Mouse (Mus musculus) bone marrow, adult 2 months (tissue): ENCODE data around the gene Psg22. TPM values are rescaled to one million over a fixed set of nuclear protein-coding genes. Genes with fewer than 3 reads are reported as not detected.
"Not testable (repeated sequence)": the region's sequence is repeated elsewhere in the genome, so short reads cannot be mapped to it uniquely, and the experiment has no call there.

Source experiments
- H3K27ac ChIP-seq: fragments of 200-500 bp; 2 replicates; pipeline ENCODE4 v1.5.1; 2012; ENCODE audit warnings: low read depth, mild to moderate bottlenecking, control low read depth, inconsistent platforms, low read length; ENCODE audit not compliant: control insufficient read depth, poor library complexity, insufficient read depth
- H3K4me1 ChIP-seq: fragments of 200-500 bp; 2 replicates; pipeline ENCODE4 v1.6.1; 2011; ENCODE audit warnings: low read length; ENCODE audit not compliant: control insufficient read depth, insufficient read depth
- H3K4me3 ChIP-seq: fragments of 200-500 bp; replicated peaks from 2 replicates; pipeline ENCODE3; 2011; ENCODE audit warnings: mild to moderate bottlenecking, low read depth, low read length, control low read depth; ENCODE audit not compliant: control insufficient read depth
- CTCF ChIP-seq: fragments of 200-500 bp; IDR thresholded peaks from 2 replicates; pipeline ENCODE4 v1.5.1; 2011; ENCODE audit warnings: low read length, control low read depth; ENCODE audit not compliant: control insufficient read depth, insufficient read depth
- POLR2A ChIP-seq: fragments of 200-500 bp; IDR thresholded peaks from 2 replicates; pipeline ENCODE4 v1.6.1; 2011; ENCODE audit warnings: low read depth, mild to moderate bottlenecking, control low read depth, low read length, borderline replicate concordance; ENCODE audit not compliant: control insufficient read depth
- WGBS: fragments of 180-500 bp; shearing (Covaris S2); methylation state at CpG from one replicate; pipeline ENCODE4 v1.1.7; 2018; 5-methylcytosine and 5-hydroxymethylcytosine counted together
- polyA plus RNA-seq: library from polyadenylated mRNA; stranded (reverse); fragments of >200 nt; gene quantifications from 2 replicates; pipeline ENCODE4 v1.2.4, GENCODE M21; 2011; ENCODE audit warnings: low replicate concordance; ENCODE audit not compliant: missing spikeins, insufficient read depth, insufficient read length

The Psg22 gene
- polyA plus RNA-seq, 1 experiment = not detected

DNA sequence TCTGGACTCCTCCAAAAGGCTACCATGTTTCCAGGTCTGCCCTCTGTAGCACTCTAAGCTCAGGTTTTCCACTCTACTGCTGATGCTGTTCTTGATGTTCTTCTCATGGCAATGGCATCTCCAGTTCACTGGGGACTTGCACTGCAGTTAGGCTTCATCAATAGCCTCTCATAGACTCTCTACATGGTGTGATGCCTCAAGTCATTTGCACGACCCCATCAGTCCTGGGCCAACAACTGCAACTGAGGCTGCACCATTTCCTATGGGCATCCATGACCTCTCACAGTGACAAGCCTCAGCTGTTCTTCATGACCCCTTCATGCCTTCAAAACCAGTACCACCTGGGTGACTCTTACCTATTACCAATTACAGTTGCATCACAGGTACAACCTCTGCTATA lies 10.5 kb downstream of the Psg22 start:
- Histone ChIP-seq H3K4me1 (no peaks in the 10 kb centered on the region), H3K4me3 (no peak overlapping the region), H3K27ac (no peak overlapping the region)
- WGBS = 71% methylated on average over 1 of the region's 1 CpGs
- TF ChIP-seq POLR2A = no peak
- TF ChIP-seq CTCF = no peak

DNA sequence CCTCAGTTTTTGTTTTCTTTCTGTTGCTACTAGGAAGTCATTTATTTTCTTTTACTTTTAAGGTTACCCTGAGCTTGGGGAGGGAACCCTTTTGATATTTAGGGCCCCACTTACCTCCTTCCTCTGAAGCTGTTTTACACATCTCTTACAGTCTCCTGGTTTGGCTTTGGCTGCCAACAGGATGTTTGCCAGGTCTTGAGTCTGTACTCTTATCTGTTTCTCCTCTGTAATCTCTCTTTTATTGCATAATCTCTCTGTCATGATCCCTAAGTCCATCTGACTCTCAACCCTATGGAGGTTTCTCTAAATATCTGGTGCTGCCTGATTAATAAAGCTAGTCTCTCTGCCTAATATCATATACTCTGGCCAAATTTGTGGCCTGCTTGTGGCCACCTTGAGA lies 15.2 kb downstream of the Psg22 start:
- TF ChIP-seq POLR2A = no peak
- no peak for TF ChIP-seq CTCF
- Histone ChIP-seq H3K27ac (no peak overlapping the region), H3K4me1 (no peaks in the 10 kb centered on the region), H3K4me3 (no peak overlapping the region)

DNA sequence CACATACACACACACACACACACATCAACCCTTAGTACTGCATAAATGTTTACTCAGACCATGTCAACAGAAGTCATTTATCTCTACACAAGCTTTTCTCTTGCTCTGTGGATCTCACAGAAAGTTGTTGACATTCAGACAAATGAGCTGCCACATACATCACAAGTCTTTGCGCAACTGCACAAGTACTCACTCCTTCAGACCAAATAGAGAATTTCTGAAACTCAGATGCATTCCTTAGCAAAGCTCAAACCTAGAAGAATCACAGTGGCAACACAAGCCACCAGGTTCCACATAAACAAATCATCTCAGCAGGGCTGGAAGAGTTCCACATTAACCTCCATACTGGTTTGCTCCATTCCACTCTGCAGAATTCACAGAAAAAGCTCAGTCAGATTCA lies 16.6 kb downstream of the Psg22 start:
- WGBS = 94% methylated on average over 1 of the region's 1 CpGs
- no peak overlapping the region for H3K27ac ChIP-seq
- no peaks in the 10 kb centered on the region for H3K4me1 ChIP-seq
- no peak overlapping the region for H3K4me3 ChIP-seq
- TF ChIP-seq POLR2A = no peak

DNA sequence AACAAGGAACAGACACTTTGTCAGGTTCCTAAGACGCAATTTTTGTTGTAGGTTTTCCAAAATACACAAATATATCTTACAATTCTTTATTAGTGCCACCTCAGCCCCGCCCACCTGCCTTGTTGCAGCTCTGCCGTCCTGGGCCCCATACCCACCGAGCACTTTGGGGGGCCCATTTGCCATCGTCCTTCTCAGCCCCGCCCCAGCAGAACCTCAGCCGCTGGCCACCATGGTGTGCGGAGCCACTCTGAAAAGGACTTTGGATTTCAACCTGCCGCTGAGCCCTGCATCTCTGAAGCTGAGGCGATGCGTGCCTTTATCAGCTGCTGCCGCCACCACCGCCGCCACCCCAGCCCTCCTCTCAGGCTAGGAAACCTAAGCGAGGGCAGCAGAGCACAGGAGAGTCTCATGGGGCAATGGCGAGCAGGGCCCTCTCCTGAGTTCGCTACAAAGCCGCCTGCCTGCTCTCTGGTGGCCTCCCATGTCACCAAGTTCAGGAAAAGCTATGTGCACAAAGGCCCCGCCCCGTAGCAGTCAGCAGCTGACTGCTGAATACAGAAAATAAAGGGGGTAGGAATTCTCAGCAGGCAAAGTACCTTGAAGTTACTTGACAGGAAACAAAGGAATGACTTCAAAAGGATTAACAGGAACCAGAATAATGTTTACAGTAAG lies 28.4 kb downstream of the Psg22 start:
- Histone ChIP-seq H3K4me3 (no peak overlapping the region), H3K27ac (no peak overlapping the region), H3K4me1 (no peaks in the 10 kb centered on the region)
- 39% methylated on average over 20 of the region's 20 CpGs for WGBS
- TF ChIP-seq CTCF (no peak), POLR2A (no peak)

DNA sequence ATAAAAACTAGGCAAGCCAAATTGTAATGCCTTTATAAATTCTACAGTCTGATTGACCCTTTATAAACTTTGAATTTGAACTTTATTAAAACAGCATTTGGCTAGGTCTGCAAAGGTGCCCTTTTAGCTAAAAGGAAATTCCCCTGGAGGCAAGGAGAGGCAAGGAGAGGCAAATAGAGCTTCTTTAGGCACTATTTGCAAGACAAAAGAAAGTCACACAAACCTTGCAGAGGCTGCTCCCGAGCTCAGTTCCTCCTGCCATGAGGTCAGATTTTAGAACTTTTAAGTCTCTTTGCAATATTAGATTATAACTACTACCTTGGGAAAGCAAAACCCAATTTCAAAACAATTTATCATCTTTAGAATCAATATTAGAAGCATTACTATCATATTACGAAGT lies 29.5 kb downstream of the Psg22 start:
- H3K4me1 ChIP-seq, H3K4me3 ChIP-seq, H3K27ac ChIP-seq: not testable (repeated sequence)
- 74% methylated on average over 2 of the region's 2 CpGs for WGBS

DNA sequence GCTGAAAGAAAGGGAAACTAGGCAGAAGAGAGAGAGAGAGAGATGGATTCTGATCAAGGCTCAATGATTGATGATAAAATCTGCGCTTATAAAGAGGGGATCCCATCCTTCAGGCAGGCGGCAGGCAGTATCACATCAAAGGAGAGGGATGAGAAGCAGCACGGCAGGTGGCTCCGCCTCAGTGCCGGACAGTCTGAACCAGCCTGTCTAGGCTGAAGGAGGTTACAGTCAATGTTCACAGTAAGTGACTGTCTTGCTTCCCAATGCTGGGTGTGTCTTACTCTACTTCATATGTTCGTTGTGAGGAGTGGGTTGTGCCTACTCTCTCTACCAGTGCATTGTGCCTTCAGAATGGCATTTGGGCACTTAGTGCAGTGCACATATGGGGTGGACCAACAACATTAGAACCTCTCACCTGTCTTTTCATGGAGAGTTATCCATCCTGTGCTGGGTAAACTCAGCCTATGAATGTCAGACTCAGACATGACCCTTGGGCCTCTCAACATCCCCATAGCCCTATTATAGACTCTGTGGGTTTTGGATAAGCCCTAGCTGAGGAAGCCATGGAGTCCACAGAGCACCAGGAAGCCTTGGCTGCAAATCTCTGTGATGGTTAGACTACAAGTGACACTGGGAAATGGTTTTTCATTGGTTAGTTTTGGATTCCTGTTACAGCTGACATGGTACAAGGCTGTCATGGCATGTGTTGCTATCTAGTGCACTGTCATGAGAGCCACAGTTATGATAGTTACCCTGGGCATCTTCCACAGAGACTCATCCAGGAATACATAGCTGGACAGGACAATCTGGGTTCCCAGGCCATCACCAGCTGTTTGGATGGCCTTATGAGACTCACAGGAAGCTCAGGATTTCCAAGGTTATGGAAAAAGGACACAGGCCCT lies 31.4 kb downstream of the Psg22 start:
- TF ChIP-seq CTCF (no peak), POLR2A (no peak)
- Histone ChIP-seq H3K27ac (no peak overlapping the region), H3K4me3 (no peak overlapping the region), H3K4me1 (no peaks in the 10 kb centered on the region)
- 45% methylated on average over 6 of the region's 6 CpGs for WGBS

DNA sequence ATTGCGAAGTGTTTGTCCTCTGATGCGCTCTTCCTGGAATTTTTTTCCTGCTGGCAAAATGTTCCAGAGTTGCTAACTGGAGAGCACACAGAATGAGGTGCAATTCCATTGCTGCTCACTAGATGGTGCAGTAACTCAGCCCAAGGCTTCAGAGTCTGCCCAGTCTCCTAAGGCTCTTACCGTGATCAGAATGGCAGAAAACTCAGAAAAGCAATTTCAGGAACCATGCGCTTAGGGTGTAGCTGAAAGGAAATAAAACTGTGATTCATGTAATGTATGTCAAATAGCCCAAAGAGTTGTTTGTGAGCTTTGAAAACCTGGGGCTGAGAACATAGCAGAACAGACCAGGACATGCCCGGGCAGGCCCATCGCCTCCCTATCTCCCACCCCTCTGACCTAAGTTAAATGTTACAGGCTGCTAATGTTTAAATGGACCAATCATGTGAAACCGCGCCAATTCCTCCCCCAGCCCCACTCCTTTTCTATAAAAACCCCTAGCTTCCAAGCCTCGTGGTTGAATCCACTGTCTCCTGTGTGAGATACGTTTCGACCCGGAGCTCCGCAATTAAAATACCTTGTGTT lies 32.1 kb downstream of the Psg22 start:
- WGBS = 48% methylated on average over 11 of the region's 13 CpGs
- H3K4me1 ChIP-seq, H3K4me3 ChIP-seq, H3K27ac ChIP-seq: not testable (repeated sequence)
- TF ChIP-seq CTCF = peak; percentile 53

DNA sequence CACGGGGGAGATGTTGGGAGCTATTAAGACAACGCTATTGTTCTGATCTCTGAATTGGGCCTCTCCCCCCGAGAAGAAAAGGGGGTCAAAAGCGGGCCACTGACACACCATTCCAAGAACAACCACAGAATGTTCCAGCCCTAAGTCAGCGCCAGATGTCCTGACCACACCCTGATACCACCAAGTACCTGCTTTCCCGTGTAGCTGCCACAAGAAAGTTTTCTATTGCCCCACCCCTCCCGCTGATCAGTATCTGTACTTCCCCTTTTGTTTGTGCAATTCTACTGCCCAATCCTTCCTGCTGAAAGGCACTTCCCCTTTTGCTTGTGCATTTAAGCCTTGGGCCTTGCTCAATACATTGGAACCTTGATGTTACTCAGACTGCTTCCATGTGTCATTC lies 42.3 kb downstream of the Psg22 start:
- 48% methylated on average over 7 of the region's 7 CpGs for WGBS
- not testable (repeated sequence) for H3K27ac ChIP-seq, H3K4me3 ChIP-seq, H3K4me1 ChIP-seq

DNA sequence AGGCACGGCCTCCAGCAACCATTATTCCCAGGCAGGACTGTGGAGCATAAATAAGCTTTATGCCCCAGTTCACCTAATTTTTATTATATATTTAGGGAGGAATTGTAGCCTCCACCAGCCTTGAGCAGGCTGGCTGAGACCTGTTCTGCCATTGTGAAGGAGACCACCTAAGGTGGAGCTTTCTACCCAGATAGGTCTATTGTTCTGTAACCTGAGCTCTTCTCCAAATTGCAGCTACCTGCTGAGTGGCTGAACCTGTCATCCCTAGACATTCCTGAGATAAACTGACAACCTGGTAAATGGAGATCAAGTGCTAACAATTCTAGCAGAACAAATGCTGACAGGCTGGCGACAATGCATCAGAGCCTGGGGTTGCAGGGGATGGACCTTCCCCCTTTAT lies 45.0 kb downstream of the Psg22 start:
- H3K4me1 ChIP-seq, H3K27ac ChIP-seq, H3K4me3 ChIP-seq: not testable (repeated sequence)
- WGBS = 50% methylated on average over 1 of the region's 2 CpGs

Other genes with a start within 250 kb of the Psg22 start
- not detected in 2 replicates for gene Psg26, start 233.9 kb upstream of the Psg22 start, polyA plus RNA-seq
- not detected in 2 replicates for gene Psg25, start 185.8 kb upstream of the Psg22 start, polyA plus RNA-seq
- not detected in 2 replicates for gene Psg27, start 150.8 kb upstream of the Psg22 start, polyA plus RNA-seq
- not detected in 2 replicates for gene Psg23, start 101.6 kb upstream of the Psg22 start, polyA plus RNA-seq
- not detected in 2 replicates for gene Psg21, start 61.4 kb upstream of the Psg22 start, polyA plus RNA-seq
- gene Psg20, start 31.9 kb upstream of the Psg22 start, polyA plus RNA-seq = not detected in 2 replicates
- not detected in 2 replicates for gene Psg19, start 80.4 kb downstream of the Psg22 start, polyA plus RNA-seq
- not detected in 2 replicates for gene Psg17, start 103.5 kb downstream of the Psg22 start, polyA plus RNA-seq
- gene Mill2, start 121.9 kb downstream of the Psg22 start, polyA plus RNA-seq = 1.5 and 3.6 TPM in 2 replicates
- gene Pglyrp1, start 153.2 kb downstream of the Psg22 start, polyA plus RNA-seq = 72.2 and 201 TPM in 2 replicates
- gene Ccdc61, start 192.3 kb downstream of the Psg22 start, polyA plus RNA-seq = 18.7 and 40.4 TPM in 2 replicates
- gene Nova2, start 207.8 kb downstream of the Psg22 start, polyA plus RNA-seq = 0.16 and 0.35 TPM in 2 replicates